Mouse (Mus musculus): ENCODE measurements around the gene Aff4. TPM values are rescaled to one million over a fixed set of nuclear protein-coding genes. Genes with fewer than 3 reads are reported as not detected.
A peak's percentile ranks its signal among the peaks of the same experiment; 100 is the strongest.

Gene Aff4
- polyA plus RNA-seq, 1 experiment: 12.1 TPM

DNA sequence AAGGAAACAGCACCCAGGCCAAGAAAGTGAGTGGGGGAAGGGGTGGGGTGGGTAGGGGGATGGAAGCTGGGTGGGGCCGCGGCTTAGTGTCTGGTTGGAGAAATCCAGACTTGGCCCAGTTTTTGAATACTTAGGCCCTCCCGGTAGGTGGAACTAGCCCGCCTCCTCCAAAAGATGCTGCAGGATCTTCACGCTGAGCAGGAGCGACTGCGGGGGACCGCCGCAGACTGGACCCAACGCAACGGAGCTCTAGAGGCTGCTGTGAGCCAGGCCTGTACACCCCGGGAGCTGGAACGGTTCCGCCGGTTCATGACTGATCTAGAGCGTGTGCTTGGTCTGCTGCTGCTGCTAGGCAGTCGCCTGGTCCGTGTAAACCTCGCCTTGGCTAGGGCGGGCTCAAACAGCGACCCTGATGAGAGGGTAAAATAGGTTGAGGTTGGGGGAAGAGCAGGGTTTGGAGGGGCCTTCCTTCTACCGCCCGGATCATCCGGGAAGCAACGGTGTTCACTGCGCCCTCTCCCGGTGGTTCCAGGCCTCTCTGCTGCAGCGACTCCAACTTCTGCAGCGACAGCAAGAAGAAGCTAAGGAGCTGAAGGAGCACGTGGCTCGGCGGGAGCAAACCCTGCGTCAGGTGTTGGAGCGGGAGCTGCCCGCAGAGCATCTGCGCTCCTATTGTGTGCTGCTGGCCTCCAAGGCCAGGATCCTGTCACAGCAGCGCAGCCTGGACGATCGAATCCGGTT, 115.8 kb downstream of the Aff4 start:
- Histone ChIP-seq H3K79me2 (ENCODE audit: control insufficient read depth, insufficient read depth) (no peaks in the 10 kb centered on the region), H3K4me3 (ENCODE audit: insufficient read depth, poor library complexity, severe bottlenecking) (no peak overlapping the region), H3K79me3 (ENCODE audit: low read depth) (no peaks in the 10 kb centered on the region), H3K36me3 (ENCODE audit: control insufficient read depth, insufficient read depth) (no peaks in the 10 kb centered on the region), H3ac (ENCODE audit: control insufficient read depth, insufficient read length, low read depth) (no peak overlapping the region), H3K27me3 (ENCODE audit: control insufficient read depth, insufficient read depth, insufficient read length) (no peaks in the 10 kb centered on the region)
- TF ChIP-seq CEBPB (IDR thresholded peaks at IDR 0.05; ENCODE audit: low read depth) (no peak), CTCF (IDR thresholded peaks at IDR 0.05; ENCODE audit: control insufficient read depth, insufficient read depth, insufficient read length) (peak; percentile 17)

DNA sequence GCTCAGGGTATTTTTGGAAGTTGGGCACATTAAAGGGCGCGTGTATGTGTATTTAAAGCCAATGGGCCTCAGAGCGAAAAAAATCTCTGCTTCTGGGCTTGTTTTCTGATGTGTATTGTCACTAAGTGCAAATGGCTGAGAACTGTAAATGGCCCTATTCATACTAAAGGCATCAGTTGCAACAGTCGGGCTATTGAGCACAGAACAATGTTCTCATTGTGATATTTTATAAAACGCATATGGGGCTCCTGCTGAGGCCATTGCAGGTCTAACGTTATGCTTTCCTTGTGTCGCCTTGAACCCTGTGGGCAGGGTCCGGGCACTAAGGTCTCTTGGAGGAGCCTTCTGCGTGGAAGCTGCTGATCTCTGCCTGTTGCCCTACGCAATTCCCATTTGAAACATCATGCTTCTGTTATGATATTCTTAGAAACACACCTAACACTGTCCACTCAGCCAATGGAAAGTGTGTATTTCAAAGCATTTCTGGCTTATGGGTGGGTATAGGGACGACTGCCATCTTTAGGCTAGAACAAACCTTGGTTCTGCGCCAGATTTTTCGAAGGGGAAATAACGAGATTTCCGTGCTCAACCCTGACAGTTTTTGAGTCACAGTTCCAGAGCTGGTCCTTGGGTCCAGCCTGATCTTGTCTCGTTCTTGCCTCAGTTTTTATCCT, 118.8 kb downstream of the Aff4 start:
- Histone ChIP-seq H3K79me3 (ENCODE audit: low read depth) (no peaks in the 10 kb centered on the region), H3K36me3 (ENCODE audit: control insufficient read depth, insufficient read depth) (no peaks in the 10 kb centered on the region), H3K79me2 (ENCODE audit: control insufficient read depth, insufficient read depth) (no peaks in the 10 kb centered on the region), H3K4me3 (ENCODE audit: insufficient read depth, poor library complexity, severe bottlenecking) (no peak overlapping the region), H3K27me3 (ENCODE audit: control insufficient read depth, insufficient read depth, insufficient read length) (peaks cover 12% of the 10 kb centered on the region), H3ac (ENCODE audit: control insufficient read depth, insufficient read length, low read depth) (peak overlapping the region; percentile 51)
- TF ChIP-seq CTCF (IDR thresholded peaks at IDR 0.05; ENCODE audit: control insufficient read depth, insufficient read depth, insufficient read length) (no peak), CEBPB (IDR thresholded peaks at IDR 0.05; ENCODE audit: low read depth) (no peak), USF1 (IDR thresholded peaks at IDR 0.05; ENCODE audit: low read depth) (no peak), MYOD1 (IDR thresholded peaks at IDR 0.05; ENCODE audit: control insufficient read depth, insufficient read length, low read depth) (no peak), MAX (IDR thresholded peaks at IDR 0.05) (no peak), FOSL1 (IDR thresholded peaks at IDR 0.05; ENCODE audit: insufficient read depth, low read length, poor library complexity, severe bottlenecking) (no peak), MYOG (IDR thresholded peaks at IDR 0.05; ENCODE audit: control insufficient read depth, extremely low read depth, insufficient read length) (no peak)

DNA sequence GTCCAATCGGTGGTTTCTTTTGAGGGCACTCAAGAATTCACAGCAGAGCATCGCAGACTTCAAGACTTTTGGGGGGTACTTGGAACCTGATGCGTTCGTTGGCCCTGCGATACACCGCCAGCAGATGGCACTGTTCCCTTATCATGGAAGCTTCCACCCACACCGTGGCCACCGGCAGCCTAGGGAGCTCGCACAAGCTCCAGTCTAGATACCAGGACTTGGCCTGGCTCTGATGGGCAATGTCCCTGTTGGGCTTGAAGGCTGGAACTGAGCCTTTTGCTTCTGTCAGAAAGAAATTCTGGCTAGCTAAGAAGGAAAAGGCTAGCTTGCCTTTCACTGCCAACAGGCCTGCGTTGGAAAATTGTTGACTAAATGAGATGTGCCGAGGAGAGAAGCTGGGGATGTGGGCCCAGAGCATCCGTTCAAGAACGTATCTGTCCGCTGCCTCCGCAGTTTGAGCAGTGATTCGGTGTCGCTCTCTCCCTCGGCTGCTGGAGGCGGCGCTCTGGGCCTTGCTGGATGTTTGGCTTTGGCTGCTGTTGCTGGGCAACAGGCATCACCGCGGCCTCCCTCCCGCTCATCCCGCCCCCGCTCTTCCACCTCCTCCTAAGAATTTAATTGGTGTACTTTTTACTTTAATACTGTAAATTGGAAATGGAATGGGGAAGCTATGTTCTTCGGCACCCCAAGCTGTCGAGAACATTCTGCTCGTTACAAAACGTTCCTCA, 119.5 kb downstream of the Aff4 start, which contains the start of gene Gm9837:
Gene Gm9837, minus strand, starts transcription at position 512 of the 728 bp plus-strand sequence.
- Histone ChIP-seq H3K79me2 (ENCODE audit: control insufficient read depth, insufficient read depth) (no peaks in the 10 kb centered on the region), H3K36me3 (ENCODE audit: control insufficient read depth, insufficient read depth) (no peaks in the 10 kb centered on the region), H3K4me3 (ENCODE audit: insufficient read depth, poor library complexity, severe bottlenecking) (no peak within 1 kb of the TSS), H3ac (ENCODE audit: control insufficient read depth, insufficient read length, low read depth) (peak within 1 kb of the TSS; percentile 51), H3K27me3 (ENCODE audit: control insufficient read depth, insufficient read depth, insufficient read length) (peaks cover 15% of the 10 kb centered on the region), H3K79me3 (ENCODE audit: low read depth) (no peaks in the 10 kb centered on the region)
- no peak for TF ChIP-seq MYOD1 (IDR thresholded peaks at IDR 0.05; ENCODE audit: control insufficient read depth, insufficient read length, low read depth)
- peak; percentile 96 for TF ChIP-seq CTCF (IDR thresholded peaks at IDR 0.05; ENCODE audit: control insufficient read depth, insufficient read depth, insufficient read length)
- TF ChIP-seq FOSL1 (IDR thresholded peaks at IDR 0.05; ENCODE audit: insufficient read depth, low read length, poor library complexity, severe bottlenecking): no peak
- TF ChIP-seq CEBPB (IDR thresholded peaks at IDR 0.05; ENCODE audit: low read depth): no peak
- TF ChIP-seq MAX (IDR thresholded peaks at IDR 0.05): no peak
- no peak for TF ChIP-seq USF1 (IDR thresholded peaks at IDR 0.05; ENCODE audit: low read depth)
- TF ChIP-seq MYOG (IDR thresholded peaks at IDR 0.05; ENCODE audit: control insufficient read depth, extremely low read depth, insufficient read length): no peak

Small RNAs within 50 kb of the gene (microRNA-seq; reads per million reads assigned to microRNA genes)
- 0.24 reads per million for gene Mir6920 (ENCODE audit: borderline microRNAs expressed)

Other genes with a start within 250 kb of the Aff4 start
- gene Hspa4, start 50.4 kb upstream of the Aff4 start, polyA plus RNA-seq (2012; fragmentation: generic; extraction: Trizol): 112 TPM
- 8.2 TPM for gene Zcchc10, start 26.2 kb upstream of the Aff4 start, polyA plus RNA-seq (2012; fragmentation: generic; extraction: Trizol)
- gene Leap2, start 72.3 kb downstream of the Aff4 start, polyA plus RNA-seq (2012; fragmentation: generic; extraction: Trizol): not detected
- 664 TPM for gene Uqcrq, start 80.0 kb downstream of the Aff4 start, polyA plus RNA-seq (2012; fragmentation: generic; extraction: Trizol)
- gene Gdf9, start 80.2 kb downstream of the Aff4 start, polyA plus RNA-seq (2012; fragmentation: generic; extraction: Trizol): 0.70 TPM
- not detected for gene Gm10447, start 106.3 kb downstream of the Aff4 start, polyA plus RNA-seq (2012; fragmentation: generic; extraction: Trizol)
- gene Shroom1, start 106.4 kb downstream of the Aff4 start, polyA plus RNA-seq (2012; fragmentation: generic; extraction: Trizol): 0.82 TPM
- not detected for gene Gm9837, start 119.6 kb downstream of the Aff4 start, polyA plus RNA-seq (2012; fragmentation: generic; extraction: Trizol)
- gene Gm9945, start 129.3 kb downstream of the Aff4 start, polyA plus RNA-seq (2012; fragmentation: generic; extraction: Trizol): not detected
- gene Sowaha, start 129.4 kb downstream of the Aff4 start, polyA plus RNA-seq (2012; fragmentation: generic; extraction: Trizol): not detected
- 32.7 TPM for gene Sept8, start 168.4 kb downstream of the Aff4 start, polyA plus RNA-seq (2012; fragmentation: generic; extraction: Trizol)
- gene Kif3a, start 216.5 kb downstream of the Aff4 start, polyA plus RNA-seq (2012; fragmentation: generic; extraction: Trizol): 7.9 TPM

All from C2C12 (cell line).